Mouse (Mus musculus) liver, embryonic 11.5 days (tissue): ENCODE results near the gene Cubn. TPM values are rescaled to one million over a fixed set of nuclear protein-coding genes. Genes with fewer than 3 reads are reported as not detected.

Source experiments
- ATAC-seq: fragments of 200-750 bp; cut with Nextera tagmentation; replicated peaks from 2 replicates; pipeline ENCODE4 v1.8.0; 2017; ENCODE audit warnings: moderate number of reproducible peaks, mild to moderate bottlenecking, moderate TSS enrichment, moderate library complexity; ENCODE audit not compliant: low FRiP score
- DNase-seq: peaks from one replicate; pipeline ENCODE4 v3.0.0-alpha.2; 2017; ENCODE audit warnings: low spot score
- H3K27ac ChIP-seq: fragments of 300-500 bp; sonication (generic); 2 replicates; pipeline ENCODE4 v1.5.1; 2014; ENCODE audit warnings: mild to moderate bottlenecking, low read depth, low read length, control low read depth
- H3K27me3 ChIP-seq: fragments of 300-500 bp; sonication (generic); replicated peaks from 2 replicates; pipeline ENCODE4 v1.6.1; 2014; ENCODE audit warnings: low read length, mixed read lengths; ENCODE audit not compliant: control insufficient read depth, insufficient read depth
- H3K36me3 ChIP-seq: fragments of 300-500 bp; sonication (generic); 2 replicates; pipeline ENCODE4 v1.6.1; 2014; ENCODE audit warnings: mild to moderate bottlenecking, low read length, moderate library complexity, mixed read lengths; ENCODE audit not compliant: control insufficient read depth, insufficient read depth
- H3K4me1 ChIP-seq: fragments of 300-500 bp; sonication (generic); replicated peaks from 2 replicates; pipeline ENCODE4 v1.6.1; 2014; ENCODE audit warnings: low read length, mixed read lengths; ENCODE audit not compliant: control insufficient read depth, insufficient read depth
- H3K4me2 ChIP-seq: fragments of 300-500 bp; sonication (generic); 2 replicates; pipeline ENCODE4 v1.6.1; 2014; ENCODE audit warnings: mild to moderate bottlenecking, control low read depth, moderate library complexity
- H3K4me3 ChIP-seq: fragments of 300-500 bp; sonication (generic); 2 replicates; pipeline ENCODE4 v1.5.1; 2014; ENCODE audit warnings: low read depth, low read length, control low read depth
- H3K9ac ChIP-seq: fragments of 300-500 bp; sonication (generic); 2 replicates; pipeline ENCODE4 v1.6.1; 2014; ENCODE audit warnings: low read depth, low read length, control low read depth
- H3K9me3 ChIP-seq: fragments of 300-500 bp; sonication (generic); 2 replicates; pipeline ENCODE4 v1.6.1; 2016; ENCODE audit warnings: low read length, inconsistent platforms, mixed read lengths; ENCODE audit not compliant: control insufficient read depth
- WGBS: fragments of 180-500 bp; shearing (Covaris S2); extraction: QIAGEN DNeasy Blood & Tissue Kit; methylation state at CpG from one replicate; pipeline ENCODE4 v1.1.7; 2014; 5-methylcytosine and 5-hydroxymethylcytosine counted together
- polyA plus RNA-seq: library from polyadenylated mRNA; unstranded; fragments of >200 nt; fragmentation: Nextera tagmentation; extraction: Ambion mirVana; gene quantifications from 2 replicates; pipeline ENCODE4 v1.2.1, GENCODE M21; 2014

Gene Cubn
- polyA plus RNA-seq, 1 experiment from 2014 or later: 0.15 TPM

DNA sequence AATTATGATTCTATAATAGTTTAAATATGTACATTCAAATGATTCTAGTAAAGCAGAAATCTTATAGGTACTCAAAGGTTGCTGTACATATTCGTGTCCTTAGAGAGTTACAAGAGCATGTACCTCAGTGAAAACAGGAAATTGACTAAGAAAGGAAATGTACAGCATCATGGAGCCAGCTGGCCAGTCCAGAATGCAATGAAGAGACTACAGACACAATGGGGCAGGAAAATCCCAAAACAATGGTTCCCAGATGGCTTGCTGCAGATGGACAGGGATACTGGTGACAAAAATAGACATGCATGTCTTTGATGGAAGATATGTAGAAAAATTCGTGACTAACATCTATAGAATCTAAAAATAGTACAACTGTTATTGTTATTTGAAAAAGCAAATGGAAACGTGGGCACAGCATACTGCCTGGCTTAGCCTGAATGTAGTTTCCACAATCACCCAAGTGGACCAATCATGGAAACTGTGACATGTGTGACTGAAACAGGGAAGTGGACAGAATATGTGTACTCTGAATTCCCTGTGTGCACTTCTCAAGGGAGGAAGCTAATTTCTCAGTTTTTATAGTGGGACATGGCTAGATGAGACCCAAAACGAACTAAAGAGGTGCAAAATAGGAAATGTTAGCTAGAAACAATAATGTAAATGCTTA lies 161.7 kb downstream of the Cubn start:
- WGBS: 46% methylated on average over 4 of the region's 4 CpGs
- DNase-seq (no peak), ATAC-seq (no peak)
- H3K27me3 ChIP-seq: no peaks in the 10 kb centered on the region
- no peak overlapping the region for H3K4me3 ChIP-seq
- no peaks in the 10 kb centered on the region for H3K4me1 ChIP-seq
- no peaks in the 10 kb centered on the region for H3K36me3 ChIP-seq
- H3K9ac ChIP-seq: no peak overlapping the region
- H3K4me2 ChIP-seq: no peak overlapping the region
- no peak overlapping the region for H3K27ac ChIP-seq
- H3K9me3 ChIP-seq: no peaks in the 10 kb centered on the region

DNA sequence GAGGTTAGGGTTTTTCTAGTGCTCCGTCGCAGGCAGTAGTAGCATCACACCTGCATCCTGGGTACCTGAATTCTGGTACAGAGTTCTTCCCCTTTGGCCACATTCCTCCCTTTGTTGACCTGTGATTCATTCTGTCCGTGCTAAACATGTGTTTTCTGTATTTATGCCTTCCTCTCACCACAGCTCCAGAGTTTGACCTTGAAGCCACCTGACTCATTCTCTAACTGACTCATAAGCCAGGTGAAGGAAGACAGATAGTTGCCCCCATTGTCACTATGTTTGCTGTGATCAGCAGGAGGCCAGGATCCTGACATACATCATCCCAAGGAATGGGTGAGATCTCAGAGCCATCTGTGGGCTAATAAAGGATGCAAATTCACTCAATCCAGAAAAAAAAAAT lies 188.2 kb downstream of the Cubn start:
- H3K36me3 ChIP-seq: no peaks in the 10 kb centered on the region
- H3K4me3 ChIP-seq: no peak overlapping the region
- DNase-seq: no peak
- no peaks in the 10 kb centered on the region for H3K27me3 ChIP-seq
- H3K4me1 ChIP-seq: no peaks in the 10 kb centered on the region
- ATAC-seq: no peak
- H3K9ac ChIP-seq: no peak overlapping the region
- H3K4me2 ChIP-seq: no peak overlapping the region
- H3K9me3 ChIP-seq: no peaks in the 10 kb centered on the region
- 72% methylated on average over 3 of the region's 3 CpGs for WGBS
- H3K27ac ChIP-seq: no peak overlapping the region

DNA sequence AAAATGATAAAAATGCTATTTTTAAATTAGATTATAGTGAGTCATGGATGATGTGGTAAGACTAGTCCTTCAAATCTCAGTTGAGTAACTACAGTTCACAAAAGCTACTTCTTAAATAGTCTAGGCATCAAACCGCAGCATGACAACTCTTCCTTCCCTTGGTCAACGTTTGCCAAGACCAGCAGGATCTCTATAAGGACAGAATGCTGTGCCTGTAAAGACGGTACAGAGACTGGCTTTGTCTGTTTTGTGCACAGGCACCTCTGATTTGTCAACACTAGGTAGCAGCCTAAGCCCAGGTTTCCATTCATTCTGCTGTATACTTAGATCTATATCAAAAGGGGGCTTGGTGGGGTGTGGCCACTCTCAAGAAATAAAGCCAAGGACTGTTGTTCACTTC lies 192.6 kb downstream of the Cubn start:
- H3K36me3 ChIP-seq: no peaks in the 10 kb centered on the region
- no peak overlapping the region for H3K4me3 ChIP-seq
- DNase-seq: no peak
- H3K27me3 ChIP-seq: no peaks in the 10 kb centered on the region
- no peaks in the 10 kb centered on the region for H3K9me3 ChIP-seq
- no peak overlapping the region for H3K4me2 ChIP-seq
- H3K4me1 ChIP-seq: no peaks in the 10 kb centered on the region
- 34% methylated on average over 3 of the region's 3 CpGs for WGBS
- no peak overlapping the region for H3K9ac ChIP-seq
- ATAC-seq: no peak
- no peak overlapping the region for H3K27ac ChIP-seq

DNA sequence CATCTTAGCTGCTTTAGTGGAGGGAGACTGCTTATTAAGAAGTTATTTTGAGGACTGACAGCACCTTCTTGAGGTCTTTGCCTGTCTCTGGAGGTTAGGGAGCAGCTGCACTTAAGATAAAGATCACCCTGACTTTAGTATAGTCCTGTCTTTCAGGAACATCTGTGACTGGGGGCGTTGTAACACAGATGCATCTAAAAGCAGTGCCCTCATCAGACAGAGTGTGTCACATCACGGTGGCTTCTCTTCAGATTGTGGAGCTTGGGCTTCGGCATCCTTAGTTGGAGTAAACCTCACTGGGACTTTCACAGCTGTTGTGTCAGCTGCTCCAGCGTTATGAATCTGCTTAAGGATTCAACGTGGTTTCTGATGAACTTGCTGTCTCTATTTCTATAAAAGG lies 193.9 kb downstream of the Cubn start:
- Histone ChIP-seq H3K4me1 (no peaks in the 10 kb centered on the region), H3K4me2 (no peak overlapping the region), H3K27me3 (no peaks in the 10 kb centered on the region), H3K4me3 (no peak overlapping the region), H3K36me3 (no peaks in the 10 kb centered on the region), H3K27ac (no peak overlapping the region), H3K9ac (no peak overlapping the region), H3K9me3 (no peaks in the 10 kb centered on the region)
- ATAC-seq (no peak), DNase-seq (no peak)
- 43% methylated on average over 5 of the region's 5 CpGs for WGBS

DNA sequence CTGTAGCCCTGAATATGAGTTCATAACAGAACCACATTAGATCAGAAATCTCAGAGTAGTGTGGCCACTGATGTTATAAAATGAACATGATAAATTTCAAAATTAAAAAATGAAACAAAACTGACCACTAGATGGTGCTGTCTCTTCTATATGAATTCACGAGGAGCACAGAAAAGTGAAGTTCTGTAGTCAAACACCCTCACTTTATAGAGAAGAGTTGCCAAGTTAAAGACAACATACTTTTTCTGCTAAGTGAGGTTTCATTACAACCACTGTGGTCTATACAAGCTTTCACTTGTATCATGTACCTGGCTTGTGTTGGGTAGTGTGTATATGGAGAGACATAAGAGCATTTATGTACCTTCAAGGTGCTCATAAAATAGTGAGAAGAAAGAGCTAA lies 201.0 kb downstream of the Cubn start:
- no peak overlapping the region for H3K27ac ChIP-seq
- ATAC-seq: no peak
- H3K36me3 ChIP-seq: no peaks in the 10 kb centered on the region
- H3K27me3 ChIP-seq: no peaks in the 10 kb centered on the region
- no peak overlapping the region for H3K9ac ChIP-seq
- H3K9me3 ChIP-seq: no peaks in the 10 kb centered on the region
- 5% methylated on average over 1 of the region's 1 CpGs for WGBS
- no peak for DNase-seq
- no peak overlapping the region for H3K4me2 ChIP-seq
- H3K4me1 ChIP-seq: no peaks in the 10 kb centered on the region
- H3K4me3 ChIP-seq: no peak overlapping the region

DNA sequence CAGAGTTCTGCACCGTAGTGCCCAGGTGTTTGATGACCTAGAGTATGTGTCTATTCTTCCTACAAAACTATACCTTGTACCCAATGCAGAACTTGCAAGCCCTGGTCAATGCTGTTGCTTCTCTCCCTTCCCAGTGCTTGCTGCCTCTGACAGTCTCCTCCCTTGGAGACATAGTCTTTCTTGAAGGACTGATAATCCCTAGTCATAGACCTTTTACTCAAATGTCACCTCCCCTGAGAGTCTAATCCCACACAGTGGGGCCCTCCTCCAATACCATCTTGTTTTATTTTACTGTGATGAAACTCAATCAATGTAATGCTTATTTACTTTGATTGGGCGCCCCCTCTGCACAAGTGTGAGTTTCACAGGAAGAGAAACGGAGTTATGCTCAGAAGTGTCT lies 201.5 kb downstream of the Cubn start:
- Histone ChIP-seq H3K9me3 (no peaks in the 10 kb centered on the region), H3K27me3 (no peaks in the 10 kb centered on the region), H3K36me3 (no peaks in the 10 kb centered on the region), H3K4me2 (no peak overlapping the region), H3K27ac (no peak overlapping the region), H3K4me3 (no peak overlapping the region), H3K9ac (no peak overlapping the region), H3K4me1 (no peaks in the 10 kb centered on the region)
- 76% methylated on average over 3 of the region's 3 CpGs for WGBS
- ATAC-seq (no peak; the same call in 1 of the 2 replicates), DNase-seq (no peak)

DNA sequence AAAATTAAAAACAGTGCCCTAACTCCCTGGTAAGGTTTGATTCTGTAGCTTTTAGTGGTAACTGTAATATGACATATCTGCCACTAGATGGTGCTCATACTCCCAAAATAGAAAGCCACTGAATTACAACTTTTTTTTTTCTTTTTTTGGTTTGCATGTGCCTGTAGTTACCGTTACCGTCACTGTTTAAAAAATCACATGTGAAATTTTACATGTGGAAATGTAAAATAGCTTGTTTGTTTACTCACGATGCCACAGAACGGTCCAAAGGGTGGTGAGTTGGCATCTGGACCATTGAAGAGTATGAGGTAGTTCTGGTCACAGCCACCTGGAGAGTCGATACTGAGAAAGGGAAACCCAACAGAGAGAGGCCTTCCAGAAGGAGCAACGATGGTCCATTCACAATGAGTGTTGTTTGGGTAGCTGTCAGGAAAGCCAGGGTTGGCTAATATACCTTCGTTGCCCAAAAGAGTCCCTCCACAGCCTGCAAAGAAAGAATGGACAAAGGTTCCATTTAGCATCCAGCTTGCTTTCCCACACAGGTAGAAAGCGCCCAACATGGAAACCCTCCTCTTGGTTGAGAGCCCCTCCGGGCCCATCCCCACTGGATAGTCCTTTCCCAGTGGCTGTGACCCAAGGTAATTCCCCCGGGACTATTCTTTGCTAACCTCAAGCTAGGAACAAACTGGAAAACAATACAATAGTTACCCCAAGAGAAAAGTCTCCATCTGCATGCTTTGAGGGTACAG lies 213.3 kb downstream of the Cubn start:
- Histone ChIP-seq H3K36me3 (no peaks in the 10 kb centered on the region), H3K4me1 (no peaks in the 10 kb centered on the region), H3K9me3 (no peaks in the 10 kb centered on the region), H3K27ac (no peak overlapping the region), H3K9ac (no peak overlapping the region), H3K4me3 (no peak overlapping the region), H3K4me2 (no peak overlapping the region), H3K27me3 (no peaks in the 10 kb centered on the region)
- DNase-seq: no peak
- WGBS: 52% methylated on average over 10 of the region's 10 CpGs
- ATAC-seq: no peak

DNA sequence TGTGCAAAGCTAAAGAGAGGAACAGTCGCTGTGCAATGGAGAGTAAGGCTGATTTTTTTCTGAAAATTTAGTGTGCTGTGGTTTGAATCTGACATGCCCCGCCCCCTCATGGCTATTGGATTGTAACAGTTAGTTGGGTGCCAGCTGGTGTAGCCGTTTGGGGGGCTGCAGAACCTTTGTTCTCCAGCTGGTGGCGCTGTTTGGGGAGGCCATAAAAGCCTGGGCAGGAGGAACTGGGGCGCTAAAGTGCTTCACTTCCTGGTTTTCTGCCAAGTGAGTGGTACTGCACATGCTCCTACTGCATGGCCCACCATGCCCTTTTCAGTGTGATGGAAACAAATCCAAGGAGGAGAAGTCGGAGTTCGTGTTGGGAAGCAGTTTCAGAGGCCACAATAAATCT lies 215.7 kb downstream of the Cubn start:
- Histone ChIP-seq H3K9me3 (no peaks in the 10 kb centered on the region), H3K4me2 (no peak overlapping the region), H3K27ac (no peak overlapping the region), H3K36me3 (no peaks in the 10 kb centered on the region), H3K9ac (no peak overlapping the region), H3K27me3 (no peaks in the 10 kb centered on the region), H3K4me1 (no peaks in the 10 kb centered on the region), H3K4me3 (no peak overlapping the region)
- 53% methylated on average over 7 of the region's 7 CpGs for WGBS
- DNase-seq (no peak), ATAC-seq (no peak)
